Mouse (Mus musculus): Measurements from ENCODE around the gene Ankrd11. TPM values are rescaled to one million over a fixed set of nuclear protein-coding genes. Genes with fewer than 3 reads are reported as not detected.

Ankrd11 gene
- total and polyA plus RNA-seq, 2 experiments from 2014 or later: 24.3 to 65.8 TPM

- H3K27ac ChIP-seq (ENCODE audit: low read depth): no peak overlapping the region
- no peaks in the 10 kb centered on the region for H3K9me3 ChIP-seq (replicated peaks; ENCODE audit: control insufficient read depth, low read length)
- no peak overlapping the region for H3K4me3 ChIP-seq (ENCODE audit: low read depth, low read length)
- TF ChIP-seq CTCF (IDR thresholded peaks at IDR 0.05; ENCODE audit: low read depth) (no peak), EP300 (IDR thresholded peaks at IDR 0.05; ENCODE audit: low read depth) (no peak)
- 93% methylated on average over 2 of the region's 2 CpGs for WGBS
- H3K27me3 ChIP-seq (ENCODE audit: control insufficient read depth, insufficient read depth, low read length): no peaks in the 10 kb centered on the region
- DNase-seq (ENCODE audit: low spot score) (no peak), ATAC-seq (ENCODE audit: insufficient read depth, low read depth) (no peak)
- H3K9ac ChIP-seq (replicated peaks; ENCODE audit: low read depth, low read length): no peak overlapping the region
- H3K36me3 ChIP-seq (replicated peaks; ENCODE audit: control insufficient read depth, insufficient read depth, low read length): no peaks in the 10 kb centered on the region; the same call in 1 of the 2 replicates
- H3K4me1 ChIP-seq (ENCODE audit: control insufficient read depth, insufficient read depth): peaks cover 22% of the 10 kb centered on the region
- no peak overlapping the region for H3K4me2 ChIP-seq (ENCODE audit: low read depth, low read length)
Observed at GRCm38 (mm10) chr8:123024226-123024625, 17.9 kb downstream of the Ankrd11 start.

- ATAC-seq (ENCODE audit: insufficient read depth, low read depth) (no peak), DNase-seq (ENCODE audit: low spot score) (no peak)
- no peak overlapping the region for H3K27ac ChIP-seq (ENCODE audit: low read depth)
- TF ChIP-seq CTCF (IDR thresholded peaks at IDR 0.05; ENCODE audit: low read depth) (no peak), EP300 (IDR thresholded peaks at IDR 0.05; ENCODE audit: low read depth) (no peak)
- peaks cover 33% of the 10 kb centered on the region for H3K4me1 ChIP-seq (ENCODE audit: control insufficient read depth, insufficient read depth)
- no peak overlapping the region for H3K9ac ChIP-seq (replicated peaks; ENCODE audit: low read depth, low read length)
- no peak overlapping the region for H3K4me3 ChIP-seq (ENCODE audit: low read depth, low read length)
- no peaks in the 10 kb centered on the region for H3K27me3 ChIP-seq (ENCODE audit: control insufficient read depth, insufficient read depth, low read length)
- no peaks in the 10 kb centered on the region; the same call in 1 of the 2 replicates for H3K36me3 ChIP-seq (replicated peaks; ENCODE audit: control insufficient read depth, insufficient read depth, low read length)
- no peak overlapping the region for H3K4me2 ChIP-seq (ENCODE audit: low read depth, low read length)
- no peaks in the 10 kb centered on the region for H3K9me3 ChIP-seq (replicated peaks; ENCODE audit: control insufficient read depth, low read length)
- WGBS: 64% methylated on average over 3 of the region's 3 CpGs
Observed at GRCm38 (mm10) chr8:123022727-123023126, 19.4 kb downstream of the Ankrd11 start.

- Histone ChIP-seq H3K36me3 (replicated peaks; ENCODE audit: control insufficient read depth, insufficient read depth, low read length) (no peaks in the 10 kb centered on the region; the same call in 1 of the 2 replicates), H3K4me2 (ENCODE audit: low read depth, low read length) (no peak overlapping the region), H3K27me3 (ENCODE audit: control insufficient read depth, insufficient read depth, low read length) (no peaks in the 10 kb centered on the region), H3K4me1 (ENCODE audit: control insufficient read depth, insufficient read depth) (peaks cover 32% of the 10 kb centered on the region), H3K4me3 (ENCODE audit: low read depth, low read length) (no peak overlapping the region), H3K9me3 (replicated peaks; ENCODE audit: control insufficient read depth, low read length) (no peaks in the 10 kb centered on the region), H3K9ac (replicated peaks; ENCODE audit: low read depth, low read length) (no peak overlapping the region), H3K27ac (ENCODE audit: low read depth) (peak overlapping the region; percentile 65)
- DNase-seq (ENCODE audit: low spot score): peak; percentile 46
- ATAC-seq (ENCODE audit: insufficient read depth, low read depth): no peak
- WGBS: 59% methylated on average over 1 of the region's 1 CpGs
- TF ChIP-seq CTCF (IDR thresholded peaks at IDR 0.05; ENCODE audit: low read depth) (no peak), EP300 (IDR thresholded peaks at IDR 0.05; ENCODE audit: low read depth) (no peak)
Observed at GRCm38 (mm10) chr8:123021259-123021658, 20.8 kb downstream of the Ankrd11 start.

- Histone ChIP-seq H3K4me2 (ENCODE audit: low read depth, low read length) (no peak overlapping the region), H3K9ac (replicated peaks; ENCODE audit: low read depth, low read length) (no peak overlapping the region), H3K36me3 (replicated peaks; ENCODE audit: control insufficient read depth, insufficient read depth, low read length) (no peaks in the 10 kb centered on the region; the same call in 1 of the 2 replicates), H3K4me1 (ENCODE audit: control insufficient read depth, insufficient read depth) (peaks cover 33% of the 10 kb centered on the region), H3K4me3 (ENCODE audit: low read depth, low read length) (no peak overlapping the region), H3K27me3 (ENCODE audit: control insufficient read depth, insufficient read depth, low read length) (no peaks in the 10 kb centered on the region), H3K27ac (ENCODE audit: low read depth) (peak overlapping the region; percentile 65), H3K9me3 (replicated peaks; ENCODE audit: control insufficient read depth, low read length) (no peaks in the 10 kb centered on the region)
- 64% methylated on average over 2 of the region's 2 CpGs for WGBS
- ATAC-seq (ENCODE audit: insufficient read depth, low read depth) (no peak), DNase-seq (ENCODE audit: low spot score) (no peak)
- TF ChIP-seq CTCF (IDR thresholded peaks at IDR 0.05; ENCODE audit: low read depth) (no peak), EP300 (IDR thresholded peaks at IDR 0.05; ENCODE audit: low read depth) (no peak)
Observed at GRCm38 (mm10) chr8:123020859-123021258, 21.2 kb downstream of the Ankrd11 start.

GRCm38 (mm10) chr8:123020084-123020483 lies 22.0 kb downstream of the Ankrd11 start:
- WGBS: 55% methylated on average over 2 of the region's 2 CpGs
- Histone ChIP-seq H3K9ac (replicated peaks; ENCODE audit: low read depth, low read length) (no peak overlapping the region), H3K36me3 (replicated peaks; ENCODE audit: control insufficient read depth, insufficient read depth, low read length) (no peaks in the 10 kb centered on the region; the same call in 1 of the 2 replicates), H3K4me3 (ENCODE audit: low read depth, low read length) (no peak overlapping the region), H3K4me2 (ENCODE audit: low read depth, low read length) (no peak overlapping the region), H3K27ac (ENCODE audit: low read depth) (no peak overlapping the region), H3K9me3 (replicated peaks; ENCODE audit: control insufficient read depth, low read length) (no peaks in the 10 kb centered on the region), H3K4me1 (ENCODE audit: control insufficient read depth, insufficient read depth) (peaks cover 33% of the 10 kb centered on the region), H3K27me3 (ENCODE audit: control insufficient read depth, insufficient read depth, low read length) (no peaks in the 10 kb centered on the region)
- ATAC-seq (ENCODE audit: insufficient read depth, low read depth) (no peak), DNase-seq (ENCODE audit: low spot score) (no peak)
- TF ChIP-seq EP300 (IDR thresholded peaks at IDR 0.05; ENCODE audit: low read depth): no peak
- TF ChIP-seq CTCF (IDR thresholded peaks at IDR 0.05; ENCODE audit: low read depth): no peak

Measured in heart, postnatal 0 days (tissue).